Mouse (Mus musculus) heart, embryonic 15.5 days (tissue): ENCODE measurements at regions not wholly inside any gene's neighbourhood (a gene's known extent, or its start where the extent isn't known, plus 50 kb on each side); places are given as distances from the start of the nearest gene placed in this dataset.
A peak's percentile ranks its signal among the peaks of the same experiment; 100 is the strongest.

Experiments
- ATAC-seq: fragments of 200-750 bp; cut with Nextera tagmentation; replicated peaks from 2 replicates; pipeline ENCODE4 v1.8.0; 2017; ENCODE audit warnings: low read depth, moderate TSS enrichment; ENCODE audit not compliant: insufficient number of reproducible peaks, insufficient read depth, low FRiP score
- H3K27ac ChIP-seq: fragments of 300-500 bp; sonication (generic); 2 replicates; pipeline ENCODE4 v1.5.1; 2015; ENCODE audit warnings: mild to moderate bottlenecking, inconsistent platforms
- H3K27me3 ChIP-seq: fragments of 300-500 bp; sonication (generic); 2 replicates; pipeline ENCODE4 v1.6.1; 2015; ENCODE audit warnings: inconsistent platforms
- H3K36me3 ChIP-seq: fragments of 300-500 bp; sonication (generic); 2 replicates; pipeline ENCODE4 v1.6.1; 2015; ENCODE audit warnings: mild to moderate bottlenecking, inconsistent platforms
- H3K4me1 ChIP-seq: fragments of 300-500 bp; sonication (generic); replicated peaks from 2 replicates; pipeline ENCODE4 v1.6.1; 2015; ENCODE audit warnings: inconsistent platforms
- H3K4me2 ChIP-seq: fragments of 300-500 bp; sonication (generic); 2 replicates; pipeline ENCODE4 v1.6.1; 2015; ENCODE audit warnings: inconsistent platforms, mild to moderate bottlenecking, moderate library complexity
- H3K4me3 ChIP-seq: fragments of 300-500 bp; sonication (generic); 2 replicates; pipeline ENCODE4 v1.5.1; 2015; ENCODE audit warnings: mild to moderate bottlenecking, inconsistent platforms
- H3K9ac ChIP-seq: fragments of 300-500 bp; sonication (generic); 2 replicates; pipeline ENCODE4 v1.6.1; 2015; ENCODE audit warnings: mild to moderate bottlenecking, inconsistent platforms
- H3K9me3 ChIP-seq: fragments of 300-500 bp; sonication (generic); replicated peaks from 2 replicates; pipeline ENCODE4 v1.6.1; 2016; ENCODE audit warnings: inconsistent platforms
- WGBS: fragments of 180-500 bp; shearing (Covaris S2); methylation state at CpG from one replicate; pipeline ENCODE4 v1.1.7; 2015; ENCODE audit warnings: mixed read lengths; 5-methylcytosine and 5-hydroxymethylcytosine counted together

DNA sequence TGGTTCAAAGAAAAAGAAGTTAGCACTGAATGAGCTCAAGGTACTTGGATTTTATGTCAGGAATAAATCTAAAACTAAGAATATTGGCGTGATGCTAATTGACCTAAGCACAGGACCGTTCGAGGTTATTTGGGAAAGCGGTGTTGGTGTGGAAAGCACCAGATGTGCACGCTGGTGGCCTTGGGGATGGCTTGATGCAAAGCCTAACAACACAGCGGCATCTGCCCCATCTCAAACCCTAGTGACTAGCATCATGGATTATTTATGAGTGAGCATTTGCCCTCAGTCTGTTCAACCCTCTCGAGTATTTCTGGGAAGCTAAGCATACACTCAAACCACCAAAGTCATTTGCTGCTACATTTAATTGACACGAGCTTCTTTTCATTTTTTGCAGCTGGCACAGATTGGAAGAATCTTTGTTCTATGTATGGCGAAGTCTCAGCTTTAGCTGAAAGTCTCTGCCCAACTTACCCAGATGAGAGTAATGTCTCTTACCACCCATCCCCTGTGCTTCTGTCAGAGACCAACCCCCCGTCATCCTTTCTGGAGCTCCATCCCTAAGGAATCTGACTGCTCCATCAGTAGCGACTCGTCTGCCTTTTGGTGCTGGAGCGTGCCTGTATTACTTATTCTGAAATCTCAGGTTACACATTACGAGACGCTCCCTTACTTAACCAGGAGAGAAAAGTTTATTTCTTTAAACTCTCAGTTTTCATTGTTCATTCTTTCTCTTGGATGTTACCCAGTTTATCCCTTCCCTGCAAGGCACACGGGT, 257.8 kb upstream of the Gm12728 start:
- no peak for ATAC-seq
- Histone ChIP-seq H3K9me3 (no peaks in the 10 kb centered on the region), H3K4me1 (peaks cover 9% of the 10 kb centered on the region; the same call in 1 of the 2 replicates), H3K4me2 (no peak overlapping the region), H3K9ac (no peak overlapping the region), H3K27ac (no peak overlapping the region), H3K27me3 (no peaks in the 10 kb centered on the region), H3K36me3 (no peaks in the 10 kb centered on the region), H3K4me3 (no peak overlapping the region)
- WGBS, result 77% methylated on average over 16 of the region's 16 CpGs

GRCm38 (mm10) chr4:105535451-105535850, 254.2 kb upstream of the Gm12728 start:
- Histone ChIP-seq H3K27me3 (no peaks in the 10 kb centered on the region), H3K9ac (no peak overlapping the region), H3K4me1 (peaks cover 9% of the 10 kb centered on the region; the same call in 1 of the 2 replicates), H3K27ac (no peak overlapping the region), H3K4me3 (no peak overlapping the region), H3K36me3 (no peaks in the 10 kb centered on the region), H3K9me3 (no peaks in the 10 kb centered on the region), H3K4me2 (peak overlapping the region; percentile 2; the same call in 1 of the 2 replicates)
- 20% methylated on average over 6 of the region's 6 CpGs for WGBS
- ATAC-seq, result no peak

DNA sequence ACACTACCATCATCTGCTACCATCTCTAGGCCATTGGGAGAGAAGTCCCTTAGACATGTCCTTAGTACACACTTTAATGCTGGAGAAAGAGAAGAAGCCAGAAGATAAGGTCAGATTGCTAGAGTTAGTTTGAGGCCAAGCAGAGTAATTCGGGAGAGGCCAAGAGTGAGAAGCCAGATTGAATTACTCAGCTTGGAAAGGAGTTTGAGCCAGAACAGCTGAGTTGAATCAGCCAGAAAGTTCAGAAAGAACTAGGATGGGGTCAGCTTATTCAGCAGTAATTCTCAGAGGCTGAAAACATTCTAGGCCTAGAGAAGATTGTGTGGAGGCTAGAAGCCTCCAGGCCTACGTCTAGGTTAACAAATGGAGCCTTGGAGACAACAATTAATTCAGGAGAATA, 244.2 kb upstream of the Gm12728 start:
- H3K4me3 ChIP-seq, result no peak overlapping the region
- no peaks in the 10 kb centered on the region for H3K36me3 ChIP-seq
- 0 out of 2 replicates have a peak, but pooled peaks cover 4% of the 10 kb centered on the region for H3K9me3 ChIP-seq
- H3K27ac ChIP-seq, result no peak overlapping the region
- H3K27me3 ChIP-seq, result no peaks in the 10 kb centered on the region
- H3K4me2 ChIP-seq, result no peak overlapping the region
- no peak overlapping the region for H3K9ac ChIP-seq
- 80% methylated on average over 2 of the region's 2 CpGs for WGBS
- no peak for ATAC-seq
- no peaks in the 10 kb centered on the region for H3K4me1 ChIP-seq

- Histone ChIP-seq H3K4me2 (no peak overlapping the region), H3K27ac (peak overlapping the region; percentile 56), H3K27me3 (no peaks in the 10 kb centered on the region), H3K36me3 (no peaks in the 10 kb centered on the region), H3K9ac (no peak overlapping the region), H3K4me3 (no peak overlapping the region), H3K4me1 (no peaks in the 10 kb centered on the region), H3K9me3 (0 out of 2 replicates have a peak, but pooled peaks cover 4% of the 10 kb centered on the region)
- ATAC-seq, result peak; percentile 62; the same call in 1 of the 2 replicates
- WGBS, result 57% methylated on average over 7 of the region's 7 CpGs
Observed at GRCm38 (mm10) chr4:105549744-105550440, 239.8 kb upstream of the Gm12728 start.

DNA sequence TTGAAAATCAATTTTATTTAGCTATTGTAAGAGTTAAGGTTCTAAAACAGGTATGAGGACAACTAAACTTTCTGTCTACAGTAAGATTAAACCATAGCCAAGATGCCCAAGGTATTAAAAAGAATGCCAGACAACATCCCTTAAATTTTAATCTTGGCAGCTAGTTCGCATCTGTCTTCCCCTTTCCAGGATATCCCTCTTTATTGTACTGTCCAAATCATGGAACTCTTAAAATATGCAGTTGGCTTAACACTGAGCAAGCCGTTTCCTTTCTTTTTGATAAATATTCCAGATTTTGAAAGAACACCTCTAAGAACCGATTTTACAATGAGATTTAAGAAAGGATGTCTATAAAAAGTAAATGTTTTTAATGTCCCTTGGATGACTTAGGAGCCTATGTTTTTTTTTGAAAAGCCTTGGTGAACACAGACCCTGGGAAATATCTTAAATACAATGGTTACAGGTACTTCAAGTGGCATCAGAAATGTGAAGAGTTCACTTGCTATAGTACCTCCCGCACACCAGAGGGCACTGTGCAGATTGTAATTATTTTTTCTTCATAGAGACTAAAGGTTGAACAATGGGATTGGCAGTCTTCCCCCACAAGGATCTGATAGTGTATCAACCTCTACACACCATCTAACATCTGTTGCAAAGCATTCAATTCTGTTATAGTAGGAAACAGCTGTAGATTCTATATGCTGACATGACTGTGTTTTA, 237.5 kb upstream of the Gm12728 start:
- Histone ChIP-seq H3K4me2 (no peak overlapping the region), H3K9me3 (no peaks in the 10 kb centered on the region), H3K27ac (no peak overlapping the region), H3K27me3 (no peaks in the 10 kb centered on the region), H3K4me3 (no peak overlapping the region), H3K36me3 (no peaks in the 10 kb centered on the region), H3K4me1 (no peaks in the 10 kb centered on the region), H3K9ac (no peak overlapping the region)
- WGBS, result 83% methylated on average over 4 of the region's 4 CpGs
- ATAC-seq, result no peak

DNA sequence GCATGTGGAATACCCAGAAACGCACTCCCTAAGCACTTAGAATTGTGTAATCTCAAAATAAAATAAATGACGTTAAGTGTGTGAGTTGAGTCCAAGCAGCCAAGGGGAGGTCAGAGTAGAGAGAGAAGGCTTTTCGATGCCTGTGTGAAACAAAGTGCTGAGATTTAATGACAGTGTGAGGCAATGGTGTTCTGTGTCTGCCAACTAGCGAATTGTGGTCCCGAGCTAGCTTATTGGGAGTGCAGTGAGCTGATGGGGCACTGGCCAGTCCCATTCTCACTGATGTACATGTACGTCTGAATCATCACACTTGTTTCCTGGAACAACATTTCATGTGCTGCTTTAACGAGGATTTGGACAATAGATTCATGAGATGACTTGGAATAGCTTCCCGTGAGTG, 234.7 kb upstream of the Gm12728 start:
- no peak for ATAC-seq
- Histone ChIP-seq H3K27me3 (no peaks in the 10 kb centered on the region), H3K4me2 (no peak overlapping the region), H3K4me1 (no peaks in the 10 kb centered on the region), H3K9ac (no peak overlapping the region), H3K9me3 (no peaks in the 10 kb centered on the region), H3K4me3 (no peak overlapping the region), H3K36me3 (no peaks in the 10 kb centered on the region), H3K27ac (no peak overlapping the region)
- 74% methylated on average over 8 of the region's 8 CpGs for WGBS

- no peak for ATAC-seq
- H3K4me1 ChIP-seq, result no peaks in the 10 kb centered on the region
- no peak overlapping the region for H3K4me3 ChIP-seq
- H3K9ac ChIP-seq, result no peak overlapping the region
- no peaks in the 10 kb centered on the region for H3K9me3 ChIP-seq
- no peaks in the 10 kb centered on the region for H3K36me3 ChIP-seq
- H3K27me3 ChIP-seq, result no peaks in the 10 kb centered on the region
- H3K4me2 ChIP-seq, result no peak overlapping the region
- 87% methylated on average over 3 of the region's 3 CpGs for WGBS
- H3K27ac ChIP-seq, result no peak overlapping the region
Observed at GRCm38 (mm10) chr4:105555941-105556340, 233.7 kb upstream of the Gm12728 start.

DNA sequence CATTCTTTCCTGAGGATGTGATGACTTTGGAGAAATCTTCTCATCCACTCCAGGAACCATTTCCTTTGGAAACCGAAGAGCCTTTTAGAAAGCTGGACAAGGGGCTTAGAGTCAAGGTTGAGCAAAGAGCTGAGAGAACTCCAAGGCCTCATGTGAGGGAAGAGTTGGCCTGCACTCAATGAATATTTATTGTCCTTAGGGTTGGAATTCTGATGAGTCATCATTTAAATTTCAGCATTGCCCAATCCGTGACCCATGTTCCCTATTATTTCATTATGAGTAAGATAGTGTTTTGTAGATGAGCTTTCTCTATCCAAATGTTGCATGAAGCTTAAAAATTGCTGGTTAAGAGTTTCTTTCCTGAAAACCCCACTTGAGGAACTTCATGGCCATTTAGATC, 232.3 kb upstream of the Gm12728 start:
- Histone ChIP-seq H3K9ac (no peak overlapping the region), H3K4me1 (no peaks in the 10 kb centered on the region), H3K36me3 (no peaks in the 10 kb centered on the region), H3K4me3 (no peak overlapping the region), H3K4me2 (no peak overlapping the region), H3K27ac (no peak overlapping the region), H3K27me3 (no peaks in the 10 kb centered on the region), H3K9me3 (no peaks in the 10 kb centered on the region)
- ATAC-seq, result no peak
- WGBS, result 78% methylated on average over 2 of the region's 2 CpGs

GRCm38 (mm10) chr4:105560055-105560454, 229.6 kb upstream of the Gm12728 start:
- no peaks in the 10 kb centered on the region for H3K27me3 ChIP-seq
- no peak for ATAC-seq
- no peak overlapping the region for H3K9ac ChIP-seq
- H3K27ac ChIP-seq, result no peak overlapping the region
- no peaks in the 10 kb centered on the region for H3K4me1 ChIP-seq
- no peaks in the 10 kb centered on the region for H3K9me3 ChIP-seq
- no peak overlapping the region for H3K4me3 ChIP-seq
- 69% methylated on average over 3 of the region's 3 CpGs for WGBS
- no peak overlapping the region for H3K4me2 ChIP-seq
- no peaks in the 10 kb centered on the region for H3K36me3 ChIP-seq

GRCm38 (mm10) chr4:105560781-105561180, 228.9 kb upstream of the Gm12728 start:
- H3K27me3 ChIP-seq, result no peaks in the 10 kb centered on the region
- no peak overlapping the region for H3K9ac ChIP-seq
- ATAC-seq, result no peak
- H3K36me3 ChIP-seq, result no peaks in the 10 kb centered on the region
- WGBS, result 73% methylated on average over 3 of the region's 3 CpGs
- no peaks in the 10 kb centered on the region for H3K9me3 ChIP-seq
- no peak overlapping the region for H3K4me2 ChIP-seq
- H3K4me3 ChIP-seq, result no peak overlapping the region
- no peak overlapping the region for H3K27ac ChIP-seq
- no peaks in the 10 kb centered on the region for H3K4me1 ChIP-seq

DNA sequence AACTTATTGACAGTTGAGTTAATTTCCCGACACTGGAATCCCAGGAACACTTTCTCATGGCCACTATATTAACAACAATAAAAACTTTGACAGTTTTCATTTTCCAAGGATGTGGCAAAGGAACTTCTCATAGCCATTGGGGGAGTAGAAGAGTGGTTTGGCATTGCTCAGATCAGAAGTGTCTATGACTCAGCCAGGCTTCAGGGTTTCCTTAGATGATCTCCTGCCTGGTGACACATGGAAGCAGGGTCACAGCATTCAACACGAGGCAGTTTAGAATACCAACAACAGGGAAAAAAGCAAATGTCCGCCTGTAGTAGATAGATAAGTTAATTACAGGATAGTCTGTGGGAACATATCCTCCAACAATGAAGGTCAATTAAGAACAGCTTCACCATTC, 228.1 kb upstream of the Gm12728 start:
- 63% methylated on average over 3 of the region's 3 CpGs for WGBS
- no peak overlapping the region for H3K9ac ChIP-seq

More for the DNA sequence above, 228.1 kb upstream of the Gm12728 start:
- no peak for ATAC-seq
- Histone ChIP-seq H3K27ac (no peak overlapping the region), H3K4me3 (no peak overlapping the region), H3K9me3 (no peaks in the 10 kb centered on the region), H3K4me2 (no peak overlapping the region), H3K4me1 (no peaks in the 10 kb centered on the region), H3K27me3 (no peaks in the 10 kb centered on the region), H3K36me3 (no peaks in the 10 kb centered on the region)
